Mouse (Mus musculus) cerebellum, adult 2 months (tissue): ENCODE measurements around the gene Chst8.

ENCODE experiments used
- CTCF ChIP-seq: fragments of 200-500 bp; IDR thresholded peaks from 2 replicates; pipeline ENCODE4 v1.5.1; 2011; ENCODE audit warnings: low read depth, mild to moderate bottlenecking, control low read depth, low read length, moderate library complexity, borderline replicate concordance; ENCODE audit not compliant: insufficient read depth
- POLR2A ChIP-seq: fragments of 200-500 bp; IDR thresholded peaks from 2 replicates; pipeline ENCODE4 v1.6.1; 2011; ENCODE audit warnings: low read length, control low read depth, borderline replicate concordance; ENCODE audit not compliant: insufficient read depth

DNA sequence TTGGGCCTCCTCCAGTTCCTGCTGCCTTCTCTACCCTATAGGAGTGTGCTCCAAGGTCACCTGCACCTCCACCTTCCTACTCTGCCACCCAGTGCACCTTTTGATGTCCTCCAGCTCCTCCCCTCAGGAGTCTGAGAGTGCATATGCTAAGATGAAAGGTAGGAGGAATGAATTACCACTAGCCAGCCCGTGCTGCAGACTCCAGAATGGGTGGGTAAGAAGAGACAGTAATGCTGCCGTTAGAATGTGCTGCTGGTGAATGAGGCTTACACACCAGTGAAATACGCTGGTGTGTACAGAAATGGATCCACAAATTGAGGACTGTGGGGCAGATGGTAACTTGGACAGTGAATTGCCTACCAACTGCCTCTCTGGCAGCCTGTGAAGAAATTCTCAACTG is 112.6 kb downstream of the Chst8 start:
- TF ChIP-seq POLR2A = no peak
- no peak for TF ChIP-seq CTCF
